Mouse (Mus musculus) midbrain, embryonic 15.5 days (tissue): ENCODE results near the gene Rbl1. TPM values are rescaled to one million over a fixed set of nuclear protein-coding genes. Genes with fewer than 3 reads are reported as not detected.

Source experiments
- ATAC-seq: fragments of 200-750 bp; cut with Nextera tagmentation; replicated peaks from 2 replicates; pipeline ENCODE4 v1.8.0; 2017; ENCODE audit warnings: moderate TSS enrichment
- H3K27ac ChIP-seq: fragments of 300-500 bp; sonication (generic); 2 replicates; pipeline ENCODE4 v1.5.1; 2015; ENCODE audit warnings: mild to moderate bottlenecking, inconsistent platforms
- H3K27me3 ChIP-seq: fragments of 300-500 bp; sonication (generic); replicated peaks from 2 replicates; pipeline ENCODE4 v1.6.1; 2015; ENCODE audit warnings: inconsistent platforms
- H3K36me3 ChIP-seq: fragments of 300-500 bp; sonication (generic); replicated peaks from 2 replicates; pipeline ENCODE4 v1.6.1; 2015; ENCODE audit warnings: inconsistent platforms
- H3K4me1 ChIP-seq: fragments of 300-500 bp; sonication (generic); 2 replicates; pipeline ENCODE4 v1.6.1; 2015; ENCODE audit warnings: inconsistent platforms
- H3K4me2 ChIP-seq: fragments of 300-500 bp; sonication (generic); 2 replicates; pipeline ENCODE4 v1.6.1; 2015; ENCODE audit warnings: inconsistent platforms, mild to moderate bottlenecking, moderate library complexity
- H3K4me3 ChIP-seq: fragments of 300-500 bp; sonication (generic); 2 replicates; pipeline ENCODE4 v1.5.1; 2015; ENCODE audit warnings: mild to moderate bottlenecking, inconsistent platforms
- H3K9ac ChIP-seq: fragments of 300-500 bp; sonication (generic); 2 replicates; pipeline ENCODE4 v1.6.1; 2015; ENCODE audit warnings: mild to moderate bottlenecking, inconsistent platforms
- H3K9me3 ChIP-seq: fragments of 300-500 bp; sonication (generic); 2 replicates; pipeline ENCODE4 v1.6.1; 2016; ENCODE audit warnings: inconsistent platforms
- WGBS: fragments of 180-500 bp; shearing (Covaris S2); methylation state at CpG from one replicate; pipeline ENCODE4 v1.1.7; 2015; ENCODE audit warnings: mixed read lengths; 5-methylcytosine and 5-hydroxymethylcytosine counted together
- polyA plus RNA-seq: library from polyadenylated mRNA; unstranded; fragments of >200 nt; fragmentation: Nextera tagmentation; extraction: Ambion mirVana; gene quantifications from 2 replicates; pipeline ENCODE4 v1.2.1, GENCODE M21; 2015

Gene Rbl1
- polyA plus RNA-seq, 1 experiment from 2014 or later: 6.2 TPM

GRCm38 (mm10) chr2:157099532-157100318 lies 104.6 kb downstream of the Rbl1 start:
- WGBS: 89% methylated on average over 12 of the region's 12 CpGs
- no peak for ATAC-seq
- Histone ChIP-seq H3K27me3 (no peaks in the 10 kb centered on the region), H3K4me2 (no peak overlapping the region), H3K9me3 (no peaks in the 10 kb centered on the region), H3K36me3 (no peaks in the 10 kb centered on the region), H3K27ac (no peak overlapping the region), H3K4me1 (no peaks in the 10 kb centered on the region), H3K4me3 (no peak overlapping the region), H3K9ac (no peak overlapping the region)

Other genes with a start within 250 kb of the Rbl1 start
- gene Ndrg3, start 212.5 kb downstream of the Rbl1 start, polyA plus RNA-seq: 132 and 136 TPM in 2 replicates
- gene Dsn1, start 197.4 kb downstream of the Rbl1 start, polyA plus RNA-seq: 8.9 and 9.6 TPM in 2 replicates
- 6.8 and 7.1 TPM in 2 replicates for gene Soga1, start 125.3 kb downstream of the Rbl1 start, polyA plus RNA-seq
- not detected in 2 replicates for gene Tldc2, start 117.5 kb downstream of the Rbl1 start, polyA plus RNA-seq
- gene Samhd1, start 69.3 kb downstream of the Rbl1 start, polyA plus RNA-seq: 9.4 and 9.9 TPM in 2 replicates
- 215 and 218 TPM in 2 replicates for gene Rpn2, start 74.5 kb upstream of the Rbl1 start, polyA plus RNA-seq
- 0.50 and 0.74 TPM in 2 replicates for gene Mroh8, start 75.0 kb upstream of the Rbl1 start, polyA plus RNA-seq
- gene Ghrh, start 143.0 kb upstream of the Rbl1 start, polyA plus RNA-seq: 1.3 and 4.1 TPM in 2 replicates
- 104 and 107 TPM in 2 replicates for gene Manbal, start 163.1 kb upstream of the Rbl1 start, polyA plus RNA-seq
- gene Src, start 213.9 kb upstream of the Rbl1 start, polyA plus RNA-seq: 40.3 and 43.2 TPM in 2 replicates